Mouse (Mus musculus): ENCODE data around the gene Mrpl52. TPM values are rescaled to one million over a fixed set of nuclear protein-coding genes. Genes with fewer than 3 reads are reported as not detected.

The Mrpl52 gene
- total RNA-seq, 1 experiment: 137 TPM

DNA sequence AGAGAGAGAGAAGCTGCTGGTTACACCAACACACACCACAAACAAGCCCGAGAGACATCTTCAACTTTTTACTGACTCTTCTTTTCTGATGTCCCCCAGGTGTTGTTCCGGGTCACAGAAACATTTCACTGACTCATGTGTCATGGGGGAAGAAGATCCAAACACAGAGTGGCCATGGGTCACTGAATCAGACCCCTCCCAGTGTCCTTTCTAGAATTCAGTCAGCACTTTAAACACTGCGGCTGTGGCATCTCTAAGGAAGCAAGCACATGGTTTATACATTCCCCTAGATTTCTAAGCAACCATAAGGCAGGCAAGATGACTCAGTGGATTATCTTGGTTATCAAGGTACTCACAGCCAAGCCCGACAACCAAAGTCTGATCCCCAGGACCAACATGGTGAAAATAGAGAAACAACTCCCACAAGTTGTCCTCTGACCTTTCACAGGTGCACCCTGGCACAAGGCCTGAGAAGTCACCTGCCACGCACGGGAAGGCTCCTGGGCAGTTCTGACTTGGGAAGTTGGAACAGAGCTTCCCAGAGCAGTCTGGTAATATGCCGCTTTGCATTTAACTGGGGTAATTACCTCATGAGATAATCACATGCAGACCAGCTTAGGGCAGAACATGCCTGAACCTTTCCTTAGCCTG, 40.6 kb upstream of the Mrpl52 start:
- no peak for TF ChIP-seq CHD2 (IDR thresholded peaks at IDR 0.05; ENCODE audit: low read depth, low read length)
- no peak for TF ChIP-seq HCFC1 (IDR thresholded peaks at IDR 0.05; ENCODE audit: borderline replicate concordance, insufficient read depth, low read length)
- no peak for TF ChIP-seq ZNF384 (IDR thresholded peaks at IDR 0.05; ENCODE audit: low read depth, low read length)
- TF ChIP-seq MAFK (IDR thresholded peaks at IDR 0.05; ENCODE audit: insufficient read depth, low read depth, low read length): no peak
- TF ChIP-seq ZC3H11A (IDR thresholded peaks at IDR 0.05; ENCODE audit: borderline replicate concordance, low read depth, low read length): no peak

DNA sequence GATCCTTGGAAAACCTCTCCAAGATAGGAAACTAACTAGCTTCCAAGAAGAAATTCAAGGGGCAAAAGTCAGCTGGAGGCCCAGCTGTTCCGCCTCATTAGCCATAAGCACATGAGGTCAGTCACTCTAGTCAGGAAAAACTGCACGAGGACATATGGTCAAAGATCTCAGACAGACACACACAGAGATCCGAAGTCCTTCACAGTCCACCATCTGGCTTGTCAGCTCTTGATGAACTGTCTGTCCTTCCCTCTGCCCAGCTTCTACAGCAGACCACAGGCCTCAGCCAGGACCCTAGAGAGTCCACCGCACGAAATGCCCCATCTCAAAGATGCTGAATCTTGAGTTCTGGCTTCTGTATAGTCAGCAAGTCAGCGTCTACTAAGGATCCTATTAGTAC, 39.2 kb upstream of the Mrpl52 start:
- no peak for DNase-seq (ENCODE audit: low read depth, low spot score)
- Histone ChIP-seq H3K4me3 (ENCODE audit: insufficient read depth in 1 of 2, low read depth in 1 of 2, low read length in 2 of 2, poor library complexity in 1 of 2, severe bottlenecking in 1 of 2) (no peak overlapping the region), H3K4me1 (ENCODE audit: control insufficient read depth in 2 of 2, insufficient read depth in 2 of 2, low read length in 2 of 2, poor library complexity in 1 of 2) (peaks cover 5 to 17% of the 10 kb centered on the region in 2 experiments; a peak in 3 of 4 replicates), H3K36me3 (ENCODE audit: control insufficient read depth, insufficient read depth, low read length, poor library complexity, severe bottlenecking) (peaks cover 36% of the 10 kb centered on the region), H3K9me3 (ENCODE audit: control insufficient read depth, insufficient read depth, low read depth, low read length) (no peaks in the 10 kb centered on the region), H3K27ac (ENCODE audit: insufficient read depth, low read depth, low read length, poor library complexity, severe bottlenecking) (no peak overlapping the region), H3K9ac (ENCODE audit: insufficient read depth, low read depth, low read length, poor library complexity, severe bottlenecking) (no peak overlapping the region)
- in situ Hi-C loops (cut with MboI; ENCODE audit: low sequenced_read_pairs in 2 of 2, unreplicated experiment in 2 of 2): loop anchor here in 1 of 2 experiments (25.0 kb wide), 1 partner anchor 100 kb away; the partner anchor contains the start of gene Rem2
- no peak for TF ChIP-seq MAFK (IDR thresholded peaks at IDR 0.05; ENCODE audit: insufficient read depth, low read depth, low read length)
- no peak for TF ChIP-seq ZNF384 (IDR thresholded peaks at IDR 0.05; ENCODE audit: low read depth, low read length)
- TF ChIP-seq HCFC1 (IDR thresholded peaks at IDR 0.05; ENCODE audit: borderline replicate concordance, insufficient read depth, low read length): no peak
- no peak for TF ChIP-seq CHD2 (IDR thresholded peaks at IDR 0.05; ENCODE audit: low read depth, low read length)
- no peak for TF ChIP-seq ZC3H11A (IDR thresholded peaks at IDR 0.05; ENCODE audit: borderline replicate concordance, low read depth, low read length)

More for the DNA sequence above, 40.6 kb upstream of the Mrpl52 start:
- Histone ChIP-seq H3K4me1 (ENCODE audit: control insufficient read depth in 2 of 2, insufficient read depth in 2 of 2, low read length in 2 of 2, poor library complexity in 1 of 2) (peaks cover 6 to 29% of the 10 kb centered on the region in 2 experiments; a peak in 3 of 4 replicates), H3K9me3 (ENCODE audit: control insufficient read depth, insufficient read depth, low read depth, low read length) (no peaks in the 10 kb centered on the region), H3K9ac (ENCODE audit: insufficient read depth, low read depth, low read length, poor library complexity, severe bottlenecking) (no peak overlapping the region), H3K27ac (ENCODE audit: insufficient read depth, low read depth, low read length, poor library complexity, severe bottlenecking) (no peak overlapping the region), H3K4me3 (ENCODE audit: insufficient read depth in 1 of 2, low read depth in 1 of 2, low read length in 2 of 2, poor library complexity in 1 of 2, severe bottlenecking in 1 of 2) (no peak overlapping the region), H3K36me3 (ENCODE audit: control insufficient read depth, insufficient read depth, low read length, poor library complexity, severe bottlenecking) (peaks cover 40% of the 10 kb centered on the region)
- in situ Hi-C loops (cut with MboI; ENCODE audit: low sequenced_read_pairs in 2 of 2, unreplicated experiment in 2 of 2): loop anchor here in 1 of 2 experiments (25.0 kb wide), 1 partner anchor 101 kb away; the partner anchor contains the start of gene Rem2
- DNase-seq (ENCODE audit: low read depth, low spot score): no peak

GRCm38 (mm10) chr14:54390843-54391242, 35.9 kb upstream of the Mrpl52 start:
- Histone ChIP-seq H3K36me3 (ENCODE audit: control insufficient read depth, insufficient read depth, low read length, poor library complexity, severe bottlenecking) (peaks cover 53% of the 10 kb centered on the region), H3K4me1 (ENCODE audit: control insufficient read depth in 2 of 2, insufficient read depth in 2 of 2, low read length in 2 of 2, poor library complexity in 1 of 2) (peaks cover 0 to 11% of the 10 kb centered on the region in 2 experiments; a peak in 2 of 4 replicates), H3K27ac (ENCODE audit: insufficient read depth, low read depth, low read length, poor library complexity, severe bottlenecking) (no peak overlapping the region), H3K9me3 (ENCODE audit: control insufficient read depth, insufficient read depth, low read depth, low read length) (no peaks in the 10 kb centered on the region), H3K9ac (ENCODE audit: insufficient read depth, low read depth, low read length, poor library complexity, severe bottlenecking) (no peak overlapping the region), H3K4me3 (ENCODE audit: insufficient read depth in 1 of 2, low read depth in 1 of 2, low read length in 2 of 2, poor library complexity in 1 of 2, severe bottlenecking in 1 of 2) (no peak overlapping the region)
- DNase-seq (ENCODE audit: low read depth, low spot score): no peak
- in situ Hi-C loops (cut with MboI; ENCODE audit: low sequenced_read_pairs in 2 of 2, unreplicated experiment in 2 of 2): loop anchor here in 1 of 2 experiments (25.0 kb wide), 1 partner anchor 96 kb away; the partner anchor contains the start of gene Rem2
- no peak for TF ChIP-seq ZNF384 (IDR thresholded peaks at IDR 0.05; ENCODE audit: low read depth, low read length)
- TF ChIP-seq ZC3H11A (IDR thresholded peaks at IDR 0.05; ENCODE audit: borderline replicate concordance, low read depth, low read length): no peak
- TF ChIP-seq HCFC1 (IDR thresholded peaks at IDR 0.05; ENCODE audit: borderline replicate concordance, insufficient read depth, low read length): no peak
- TF ChIP-seq CHD2 (IDR thresholded peaks at IDR 0.05; ENCODE audit: low read depth, low read length): no peak
- TF ChIP-seq MAFK (IDR thresholded peaks at IDR 0.05; ENCODE audit: insufficient read depth, low read depth, low read length): no peak

- H3K36me3 ChIP-seq (ENCODE audit: control insufficient read depth, insufficient read depth, low read length, poor library complexity, severe bottlenecking): peaks cover 56% of the 10 kb centered on the region
- no peak overlapping the region for H3K9ac ChIP-seq (ENCODE audit: insufficient read depth, low read depth, low read length, poor library complexity, severe bottlenecking)
- H3K4me3 ChIP-seq (ENCODE audit: insufficient read depth in 1 of 2, low read depth in 1 of 2, low read length in 2 of 2, poor library complexity in 1 of 2, severe bottlenecking in 1 of 2): no peak overlapping the region
- peaks cover 0 to 7% of the 10 kb centered on the region in 2 experiments; a peak in 2 of 4 replicates for H3K4me1 ChIP-seq (ENCODE audit: control insufficient read depth in 2 of 2, insufficient read depth in 2 of 2, low read length in 2 of 2, poor library complexity in 1 of 2)
- in situ Hi-C loops (cut with MboI; ENCODE audit: low sequenced_read_pairs in 2 of 2, unreplicated experiment in 2 of 2): loop anchor here in 1 of 2 experiments (25.0 kb wide), 1 partner anchor 94 kb away; the partner anchor contains the start of gene Rem2
- H3K9me3 ChIP-seq (ENCODE audit: control insufficient read depth, insufficient read depth, low read depth, low read length): no peaks in the 10 kb centered on the region
- TF ChIP-seq MAFK (IDR thresholded peaks at IDR 0.05; ENCODE audit: insufficient read depth, low read depth, low read length) (no peak), CHD2 (IDR thresholded peaks at IDR 0.05; ENCODE audit: low read depth, low read length) (no peak), HCFC1 (IDR thresholded peaks at IDR 0.05; ENCODE audit: borderline replicate concordance, insufficient read depth, low read length) (no peak), ZC3H11A (IDR thresholded peaks at IDR 0.05; ENCODE audit: borderline replicate concordance, low read depth, low read length) (no peak), ZNF384 (IDR thresholded peaks at IDR 0.05; ENCODE audit: low read depth, low read length) (no peak)
- no peak overlapping the region for H3K27ac ChIP-seq (ENCODE audit: insufficient read depth, low read depth, low read length, poor library complexity, severe bottlenecking)
- no peak for DNase-seq (ENCODE audit: low read depth, low spot score)
Measured at GRCm38 (mm10) chr14:54393794-54394193, 32.9 kb upstream of the Mrpl52 start.
